Mouse (Mus musculus): ENCODE measurements at regions not wholly inside any gene's neighbourhood (a gene's known extent, or its start where the extent isn't known, plus 50 kb on each side); places are given as distances from the start of the nearest gene placed in this dataset.

DNA sequence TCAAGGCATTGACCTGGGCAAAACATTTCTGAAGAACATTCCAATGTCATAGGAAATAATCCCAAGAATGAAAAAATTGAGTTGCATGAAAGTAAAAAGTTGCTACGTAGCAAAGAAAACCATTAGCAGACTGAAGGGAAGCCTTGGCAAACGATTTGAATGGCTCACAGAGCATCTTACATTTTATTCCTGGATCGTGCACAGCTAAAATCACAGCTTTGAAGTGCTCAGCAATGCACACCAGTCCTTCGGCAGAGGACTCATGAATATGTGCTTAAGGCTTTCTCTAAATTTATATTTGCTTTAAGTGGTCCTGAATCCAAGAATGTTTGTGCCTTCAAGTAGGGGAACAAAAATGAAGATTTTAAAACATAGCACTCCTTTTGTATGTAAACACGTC, 234.5 kb downstream of the Cog6 start:
- Histone ChIP-seq H3K9me3 (ENCODE audit: low read length) (no peaks in the 10 kb centered on the region), H3K27me3 (ENCODE audit: insufficient read depth, low read length) (no peaks in the 10 kb centered on the region), H3K4me3 (ENCODE audit: low read depth, low read length) (no peak overlapping the region), H3K4me1 (ENCODE audit: insufficient read depth) (no peaks in the 10 kb centered on the region; the same call in 1 of the 2 replicates), H3K36me3 (replicated peaks; ENCODE audit: insufficient read depth, low read length) (no peaks in the 10 kb centered on the region), H3K9ac (replicated peaks) (no peak overlapping the region), H3K27ac (ENCODE audit: low read depth) (no peak overlapping the region), H3K4me2 (ENCODE audit: low read depth, low read length) (no peak overlapping the region)
- DNase-seq (no peak), ATAC-seq (no peak)
- 77% methylated on average over 5 of the region's 5 CpGs for WGBS (ENCODE audit: insufficient replicate concordance)
- no peak for TF ChIP-seq EP300 (IDR thresholded peaks at IDR 0.05; ENCODE audit: low read depth)
- TF ChIP-seq CTCF (IDR thresholded peaks at IDR 0.05; ENCODE audit: low read depth), result no peak

DNA sequence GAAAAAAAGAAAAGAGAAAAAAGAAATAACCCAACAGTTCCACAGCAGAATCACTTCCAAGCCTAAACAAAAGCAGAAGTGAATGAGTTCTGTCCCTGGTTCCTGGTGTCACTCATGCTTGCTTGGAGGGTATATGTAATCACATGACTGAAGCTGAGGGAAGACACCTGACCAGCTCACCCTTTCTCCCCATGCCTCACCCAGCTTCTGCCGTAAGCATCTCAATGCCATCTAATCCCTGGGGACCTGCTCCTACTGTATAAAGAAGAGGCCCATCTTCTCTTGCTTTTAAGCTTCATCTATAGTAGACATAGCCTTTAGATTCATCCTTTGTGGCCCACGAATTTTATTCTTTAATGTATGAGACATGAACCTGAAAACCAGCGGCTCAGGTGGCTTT, 235.5 kb downstream of the Cog6 start:
- no peak overlapping the region for H3K9ac ChIP-seq (replicated peaks)
- WGBS (ENCODE audit: insufficient replicate concordance), result 65% methylated on average over 3 of the region's 3 CpGs
- no peaks in the 10 kb centered on the region for H3K9me3 ChIP-seq (ENCODE audit: low read length)
- DNase-seq, result no peak
- no peak overlapping the region for H3K4me2 ChIP-seq (ENCODE audit: low read depth, low read length)
- no peak overlapping the region for H3K27ac ChIP-seq (ENCODE audit: low read depth)
- no peaks in the 10 kb centered on the region for H3K36me3 ChIP-seq (replicated peaks; ENCODE audit: insufficient read depth, low read length)
- no peaks in the 10 kb centered on the region for H3K27me3 ChIP-seq (ENCODE audit: insufficient read depth, low read length)
- TF ChIP-seq EP300 (IDR thresholded peaks at IDR 0.05; ENCODE audit: low read depth) (no peak), CTCF (IDR thresholded peaks at IDR 0.05; ENCODE audit: low read depth) (no peak)
- no peaks in the 10 kb centered on the region for H3K4me1 ChIP-seq (ENCODE audit: insufficient read depth)
- H3K4me3 ChIP-seq (ENCODE audit: low read depth, low read length), result no peak overlapping the region
- no peak for ATAC-seq

DNA sequence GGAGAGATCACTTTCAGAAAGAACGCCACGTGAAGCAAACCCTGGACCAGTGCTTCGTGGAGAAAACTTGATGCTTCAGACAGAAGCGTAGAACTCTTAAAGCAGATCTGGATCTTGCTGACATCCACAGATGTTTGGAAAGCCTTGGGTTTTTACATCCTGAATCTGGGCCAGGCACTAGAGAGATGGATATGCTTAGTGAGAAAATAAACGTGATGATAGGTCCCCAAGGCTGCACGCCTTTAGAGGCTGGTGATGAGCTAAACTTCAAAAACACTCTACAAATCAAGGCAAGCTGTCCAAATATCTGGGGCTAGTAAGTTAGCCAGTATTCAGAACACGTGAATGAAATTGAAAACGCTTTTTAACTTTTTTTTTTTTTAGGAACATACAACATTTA, 236.7 kb downstream of the Cog6 start:
- H3K9me3 ChIP-seq (ENCODE audit: low read length), result no peaks in the 10 kb centered on the region
- no peaks in the 10 kb centered on the region for H3K27me3 ChIP-seq (ENCODE audit: insufficient read depth, low read length)
- TF ChIP-seq CTCF (IDR thresholded peaks at IDR 0.05; ENCODE audit: low read depth) (no peak), EP300 (IDR thresholded peaks at IDR 0.05; ENCODE audit: low read depth) (no peak)
- 82% methylated on average over 8 of the region's 8 CpGs for WGBS (ENCODE audit: insufficient replicate concordance)
- H3K4me1 ChIP-seq (ENCODE audit: insufficient read depth), result no peaks in the 10 kb centered on the region
- H3K4me2 ChIP-seq (ENCODE audit: low read depth, low read length), result no peak overlapping the region
- no peak overlapping the region for H3K27ac ChIP-seq (ENCODE audit: low read depth)
- H3K9ac ChIP-seq (replicated peaks), result no peak overlapping the region
- ATAC-seq, result no peak
- no peaks in the 10 kb centered on the region for H3K36me3 ChIP-seq (replicated peaks; ENCODE audit: insufficient read depth, low read length)
- no peak for DNase-seq
- H3K4me3 ChIP-seq (ENCODE audit: low read depth, low read length), result no peak overlapping the region

DNA sequence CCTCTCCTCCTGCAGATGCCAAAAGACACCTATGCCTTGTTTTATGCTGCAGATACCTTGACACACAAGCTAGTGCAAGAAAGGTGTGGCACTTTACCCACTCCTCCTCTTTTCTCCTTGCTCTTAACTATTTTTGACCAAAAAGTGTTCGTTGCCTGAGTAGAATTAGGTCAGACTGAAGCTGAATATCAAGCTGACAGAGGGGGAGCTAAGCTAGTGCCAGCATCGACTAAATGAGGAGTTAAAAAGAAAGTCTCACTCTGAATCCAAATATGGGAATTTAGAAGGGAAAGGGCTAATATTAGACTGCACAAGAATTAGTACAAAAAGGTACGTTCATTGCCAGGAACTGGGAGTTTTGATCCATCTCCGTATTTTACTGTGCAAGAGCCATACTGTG, 241.2 kb downstream of the Cog6 start:
- H3K4me1 ChIP-seq (ENCODE audit: insufficient read depth), result no peaks in the 10 kb centered on the region
- no peaks in the 10 kb centered on the region for H3K36me3 ChIP-seq (replicated peaks; ENCODE audit: insufficient read depth, low read length)
- no peak for DNase-seq
- no peaks in the 10 kb centered on the region for H3K9me3 ChIP-seq (ENCODE audit: low read length)
- no peak for TF ChIP-seq EP300 (IDR thresholded peaks at IDR 0.05; ENCODE audit: low read depth)
- TF ChIP-seq CTCF (IDR thresholded peaks at IDR 0.05; ENCODE audit: low read depth), result no peak
- WGBS (ENCODE audit: insufficient replicate concordance), result 78% methylated on average over 4 of the region's 4 CpGs
- H3K4me3 ChIP-seq (ENCODE audit: low read depth, low read length), result no peak overlapping the region
- no peak for ATAC-seq
- no peaks in the 10 kb centered on the region for H3K27me3 ChIP-seq (ENCODE audit: insufficient read depth, low read length)
- H3K9ac ChIP-seq (replicated peaks), result no peak overlapping the region
- H3K27ac ChIP-seq (ENCODE audit: low read depth), result no peak overlapping the region
- H3K4me2 ChIP-seq (ENCODE audit: low read depth, low read length), result no peak overlapping the region

DNA sequence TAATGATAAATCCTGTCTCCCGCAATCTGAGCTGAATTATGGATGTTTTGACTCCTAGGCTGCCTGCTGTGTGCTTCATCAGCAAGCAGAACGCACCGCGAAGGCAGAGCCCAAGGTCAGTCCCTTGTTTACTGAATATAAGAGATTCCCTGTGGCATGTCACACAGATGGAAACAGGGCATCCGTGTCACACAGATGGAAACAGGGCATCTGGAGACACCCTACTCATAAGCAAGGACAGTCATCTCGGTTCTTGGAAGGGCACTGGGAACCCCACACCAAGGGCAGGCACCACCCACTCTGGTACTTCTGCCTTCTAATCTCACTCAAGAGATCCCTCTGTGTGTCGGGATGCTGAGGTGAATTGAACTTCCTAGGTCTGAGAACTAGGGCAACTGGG, 241.9 kb downstream of the Cog6 start:
- 65% methylated on average over 7 of the region's 7 CpGs for WGBS (ENCODE audit: insufficient replicate concordance)
- H3K36me3 ChIP-seq (replicated peaks; ENCODE audit: insufficient read depth, low read length), result no peaks in the 10 kb centered on the region
- DNase-seq (no peak), ATAC-seq (no peak)
- no peak overlapping the region for H3K4me2 ChIP-seq (ENCODE audit: low read depth, low read length)
- H3K4me3 ChIP-seq (ENCODE audit: low read depth, low read length), result no peak overlapping the region
- no peaks in the 10 kb centered on the region for H3K27me3 ChIP-seq (ENCODE audit: insufficient read depth, low read length)
- H3K27ac ChIP-seq (ENCODE audit: low read depth), result no peak overlapping the region
- no peak for TF ChIP-seq CTCF (IDR thresholded peaks at IDR 0.05; ENCODE audit: low read depth)
- TF ChIP-seq EP300 (IDR thresholded peaks at IDR 0.05; ENCODE audit: low read depth), result no peak
- H3K4me1 ChIP-seq (ENCODE audit: insufficient read depth), result no peaks in the 10 kb centered on the region
- H3K9me3 ChIP-seq (ENCODE audit: low read length), result no peaks in the 10 kb centered on the region
- no peak overlapping the region for H3K9ac ChIP-seq (replicated peaks)

DNA sequence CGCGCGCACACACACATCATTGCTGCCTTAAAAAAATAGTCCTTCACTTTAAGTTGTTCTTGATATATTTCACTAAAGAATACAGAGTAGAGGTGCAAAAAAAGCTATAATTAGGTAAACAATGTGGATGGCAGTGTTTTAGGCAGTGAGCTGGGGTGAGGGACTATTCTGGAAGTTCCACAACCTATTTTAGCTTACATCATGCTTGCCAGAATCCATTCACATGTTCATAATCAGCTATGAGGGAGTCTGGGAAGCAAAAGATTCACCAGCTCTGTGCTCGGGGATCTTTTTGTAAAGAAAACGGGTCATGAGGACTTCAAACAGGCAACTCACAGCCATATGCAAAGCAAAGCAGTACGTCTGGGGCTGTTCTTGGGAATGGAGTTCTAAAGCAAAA, 242.3 kb downstream of the Cog6 start:
- Histone ChIP-seq H3K4me1 (ENCODE audit: insufficient read depth) (no peaks in the 10 kb centered on the region), H3K27me3 (ENCODE audit: insufficient read depth, low read length) (no peaks in the 10 kb centered on the region), H3K4me2 (ENCODE audit: low read depth, low read length) (no peak overlapping the region), H3K9me3 (ENCODE audit: low read length) (no peaks in the 10 kb centered on the region), H3K27ac (ENCODE audit: low read depth) (no peak overlapping the region), H3K36me3 (replicated peaks; ENCODE audit: insufficient read depth, low read length) (no peaks in the 10 kb centered on the region), H3K9ac (replicated peaks) (no peak overlapping the region), H3K4me3 (ENCODE audit: low read depth, low read length) (no peak overlapping the region)
- ATAC-seq (no peak), DNase-seq (no peak)
- TF ChIP-seq CTCF (IDR thresholded peaks at IDR 0.05; ENCODE audit: low read depth) (no peak), EP300 (IDR thresholded peaks at IDR 0.05; ENCODE audit: low read depth) (no peak)
- WGBS (ENCODE audit: insufficient replicate concordance), result 88% methylated on average over 6 of the region's 6 CpGs

DNA sequence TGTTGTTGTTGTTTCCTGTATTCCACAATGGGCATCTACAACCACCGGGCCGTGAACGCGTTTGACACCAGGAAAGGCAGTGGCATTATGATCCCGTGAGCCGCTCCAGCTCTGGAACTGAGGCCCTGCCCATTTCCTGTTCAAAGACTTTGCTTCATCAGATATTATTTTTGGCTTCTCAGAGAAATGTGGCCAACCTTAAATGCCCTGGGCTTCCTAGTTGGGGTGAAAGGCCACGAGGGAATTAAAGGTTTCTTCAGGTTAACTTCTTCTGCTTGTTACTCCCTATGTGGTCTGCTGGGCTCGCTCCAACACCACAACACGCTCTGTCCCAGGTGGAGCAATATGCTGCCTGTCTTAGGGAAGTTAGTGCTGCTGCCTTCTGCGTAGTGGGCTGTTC, 249.8 kb downstream of the Cog6 start:
- no peak overlapping the region for H3K4me3 ChIP-seq (ENCODE audit: low read depth, low read length)

More for the DNA sequence above, 249.8 kb downstream of the Cog6 start:
- no peak overlapping the region for H3K9ac ChIP-seq (replicated peaks)
- H3K27me3 ChIP-seq (ENCODE audit: insufficient read depth, low read length), result no peaks in the 10 kb centered on the region
- no peaks in the 10 kb centered on the region for H3K9me3 ChIP-seq (ENCODE audit: low read length)
- 32% methylated on average over 10 of the region's 10 CpGs for WGBS (ENCODE audit: insufficient replicate concordance)
- H3K4me2 ChIP-seq (ENCODE audit: low read depth, low read length), result no peak overlapping the region
- DNase-seq, result no peak
- H3K4me1 ChIP-seq (ENCODE audit: insufficient read depth), result no peaks in the 10 kb centered on the region
- ATAC-seq, result no peak
- H3K27ac ChIP-seq (ENCODE audit: low read depth), result no peak overlapping the region
- no peaks in the 10 kb centered on the region for H3K36me3 ChIP-seq (replicated peaks; ENCODE audit: insufficient read depth, low read length)
- TF ChIP-seq CTCF (IDR thresholded peaks at IDR 0.05; ENCODE audit: low read depth), result no peak
- TF ChIP-seq EP300 (IDR thresholded peaks at IDR 0.05; ENCODE audit: low read depth), result no peak

Data from liver, postnatal 0 days (tissue).